Mouse (Mus musculus) ES-E14 (cell line): ENCODE measurements around the gene Prss23. TPM values are rescaled to one million over a fixed set of nuclear protein-coding genes. Genes with fewer than 3 reads are reported as not detected.

ENCODE experiments used
- DNase-seq: peaks from one replicate; pipeline ENCODE4 v3.0.0-alpha.2; 2013; ENCODE audit warnings: low read depth, low spot score
- H3K27ac ChIP-seq: 2 replicates; pipeline ENCODE4 v1.5.1; 2012; ENCODE audit warnings: low read depth, mild to moderate bottlenecking, low read length, moderate library complexity, mixed read lengths; ENCODE audit not compliant: poor library complexity, insufficient read depth, severe bottlenecking
- H3K36me3 ChIP-seq: 2 replicates; pipeline ENCODE4 v1.6.1; 2012; ENCODE audit warnings: mild to moderate bottlenecking, low read length, moderate library complexity, mixed read lengths; ENCODE audit not compliant: control insufficient read depth, poor library complexity, insufficient read depth, severe bottlenecking
- H3K4me1 ChIP-seq, 2 experiments: fragments of 150-350 bp in 1 of 2; sonication (generic) in 1 of 2; 2 replicates each; pipeline ENCODE4 v1.6.1; 2012; ENCODE audit warnings: low read length in 2 of 2, mild to moderate bottlenecking in 1 of 2, mixed read lengths in 1 of 2; ENCODE audit not compliant: control insufficient read depth in 2 of 2, insufficient read depth in 2 of 2, poor library complexity in 1 of 2
- H3K4me3 ChIP-seq, 2 experiments: fragments of 150-350 bp in 1 of 2; sonication (generic) in 1 of 2; 2 replicates each; pipeline ENCODE4 v1.5.1; 2012; ENCODE audit warnings: low read length in 2 of 2, low read depth in 1 of 2, mild to moderate bottlenecking in 1 of 2, mixed read lengths in 1 of 2; ENCODE audit not compliant: insufficient read depth in 1 of 2, poor library complexity in 1 of 2, severe bottlenecking in 1 of 2
- H3K9ac ChIP-seq: 2 replicates; pipeline ENCODE4 v1.6.1; 2012; ENCODE audit warnings: low read depth, mild to moderate bottlenecking, low read length, mixed read lengths; ENCODE audit not compliant: poor library complexity, insufficient read depth, severe bottlenecking
- H3K9me3 ChIP-seq: fragments of 150-350 bp; sonication (generic); 2 replicates; pipeline ENCODE4 v1.6.1; 2012; ENCODE audit warnings: low read depth, mild to moderate bottlenecking, low read length; ENCODE audit not compliant: control insufficient read depth, insufficient read depth
- CHD2 ChIP-seq: IDR thresholded peaks from 2 replicates; pipeline ENCODE4 v1.6.1; 2014; ENCODE audit warnings: mild to moderate bottlenecking, low read depth, low read length, inconsistent platforms
- HCFC1 ChIP-seq: IDR thresholded peaks from 2 replicates; pipeline ENCODE4 v1.6.1; 2012; ENCODE audit warnings: low read length, inconsistent platforms, borderline replicate concordance; ENCODE audit not compliant: insufficient read depth
- MAFK ChIP-seq: IDR thresholded peaks from 2 replicates; pipeline ENCODE4 v1.6.1; 2014; ENCODE audit warnings: mild to moderate bottlenecking, low read depth, low read length, inconsistent platforms; ENCODE audit not compliant: insufficient read depth
- ZC3H11A ChIP-seq: IDR thresholded peaks from 2 replicates; pipeline ENCODE4 v1.6.1; 2012; ENCODE audit warnings: low read depth, mild to moderate bottlenecking, inconsistent platforms, low read length, borderline replicate concordance
- ZNF384 ChIP-seq: IDR thresholded peaks from 2 replicates; pipeline ENCODE4 v1.6.1; 2012; ENCODE audit warnings: low read depth, low read length, inconsistent platforms
- in situ Hi-C, 2 experiments: fragments of 600-800 bp; cut with MboI; formaldehyde crosslinking; loops; one replicate each; pipeline ENCODE4 v1.15.1; 2025; ENCODE audit warnings: low sequenced_read_pairs in 2 of 2, inconsistent platforms in 1 of 2; ENCODE audit not compliant: unreplicated experiment in 2 of 2
- total RNA-seq: library from RNA; depleted of rRNA; stranded (reverse); fragments of 300-350 nt; gene quantifications from 2 replicates; pipeline ENCODE4 v1.2.3, GENCODE M21; 2012; rRNA removed

The Prss23 gene
- 72.3 and 126 TPM in 2 replicates for total RNA-seq

GRCm38 (mm10) chr7:89526731-89527429 lies at the start of gene Prss23:
Prss23 (minus strand) TSS chr7:89527187.
- Histone ChIP-seq H3K27ac (no peak within 1 kb of the TSS), H3K9ac (no peak within 1 kb of the TSS), H3K9me3 (no peaks in the 10 kb centered on the region), H3K4me3 (no peak within 1 kb of the TSS), H3K36me3 (no peaks in the 10 kb centered on the region), H3K4me1 (no peaks in the 10 kb centered on the region)
- in situ Hi-C loops, result no loop called here
- no peak for TF ChIP-seq MAFK
- no peak for DNase-seq

- no peaks in the 10 kb centered on the region for H3K4me1 ChIP-seq
- 0 out of 2 replicates have a peak, but pooled peaks cover 2% of the 10 kb centered on the region for H3K9me3 ChIP-seq
- no peak overlapping the region for H3K27ac ChIP-seq
- H3K36me3 ChIP-seq, result no peaks in the 10 kb centered on the region
- no peak for DNase-seq
- in situ Hi-C loops, result no loop called here
- TF ChIP-seq ZNF384 (no peak), HCFC1 (no peak), ZC3H11A (no peak), CHD2 (no peak), MAFK (no peak)
- H3K4me3 ChIP-seq, result no peak overlapping the region
- no peak overlapping the region for H3K9ac ChIP-seq
Measured at GRCm38 (mm10) chr7:89576127-89576526, 49.1 kb upstream of the Prss23 start.

GRCm38 (mm10) chr7:89564569-89564968 lies 37.6 kb upstream of the Prss23 start:
- TF ChIP-seq ZC3H11A, result no peak
- TF ChIP-seq ZNF384, result no peak
- no peak for TF ChIP-seq CHD2
- TF ChIP-seq MAFK, result no peak
- TF ChIP-seq HCFC1, result no peak
- no peak overlapping the region for H3K27ac ChIP-seq
- DNase-seq, result no peak
- H3K36me3 ChIP-seq, result no peaks in the 10 kb centered on the region
- H3K4me3 ChIP-seq, result no peak overlapping the region
- in situ Hi-C loops, result no loop called here
- H3K9ac ChIP-seq, result no peak overlapping the region
- no peaks in the 10 kb centered on the region for H3K4me1 ChIP-seq
- H3K9me3 ChIP-seq, result no peaks in the 10 kb centered on the region

GRCm38 (mm10) chr7:89563501-89563900 lies 36.5 kb upstream of the Prss23 start:
- no peak for DNase-seq
- TF ChIP-seq CHD2, result no peak
- TF ChIP-seq MAFK, result no peak
- no peak for TF ChIP-seq ZNF384
- TF ChIP-seq ZC3H11A, result no peak
- no peak for TF ChIP-seq HCFC1
- in situ Hi-C loops, result no loop called here
- no peaks in the 10 kb centered on the region for H3K36me3 ChIP-seq
- H3K4me1 ChIP-seq, result no peaks in the 10 kb centered on the region
- H3K9me3 ChIP-seq, result no peaks in the 10 kb centered on the region
- no peak overlapping the region for H3K27ac ChIP-seq
- no peak overlapping the region for H3K4me3 ChIP-seq
- H3K9ac ChIP-seq, result no peak overlapping the region

GRCm38 (mm10) chr7:89562140-89562539 lies 35.2 kb upstream of the Prss23 start:
- no peak overlapping the region for H3K27ac ChIP-seq
- no peak for TF ChIP-seq ZNF384
- no peak for TF ChIP-seq HCFC1
- TF ChIP-seq MAFK, result no peak
- no peak for TF ChIP-seq ZC3H11A
- no peak for TF ChIP-seq CHD2

More at GRCm38 (mm10) chr7:89562140-89562539, 35.2 kb upstream of the Prss23 start:
- H3K4me3 ChIP-seq, result no peak overlapping the region
- no peaks in the 10 kb centered on the region for H3K36me3 ChIP-seq
- no peak for DNase-seq
- H3K4me1 ChIP-seq, result no peaks in the 10 kb centered on the region
- in situ Hi-C loops, result no loop called here
- no peaks in the 10 kb centered on the region for H3K9me3 ChIP-seq
- H3K9ac ChIP-seq, result no peak overlapping the region
